Mouse (Mus musculus) forebrain, embryonic 11.5 days (tissue): ENCODE results near the gene Slc39a11. TPM values are rescaled to one million over a fixed set of nuclear protein-coding genes. Genes with fewer than 3 reads are reported as not detected.

Experiments used
- ATAC-seq: fragments of 200-750 bp; cut with Nextera tagmentation; replicated peaks from 2 replicates; pipeline ENCODE4 v1.8.0; 2017; ENCODE audit warnings: moderate TSS enrichment; ENCODE audit not compliant: low FRiP score
- DNase-seq: peaks from one replicate; pipeline ENCODE4 v3.0.0-alpha.2; 2017; ENCODE audit warnings: low spot score
- H3K27ac ChIP-seq: fragments of 300-500 bp; sonication (generic); 2 replicates; pipeline ENCODE4 v1.5.1; 2014; ENCODE audit warnings: low read depth, low read length
- H3K27me3 ChIP-seq: fragments of 300-500 bp; sonication (generic); 2 replicates; pipeline ENCODE4 v1.6.1; 2014; ENCODE audit warnings: mild to moderate bottlenecking, low read length, mixed read lengths; ENCODE audit not compliant: control insufficient read depth, insufficient read depth
- H3K36me3 ChIP-seq: fragments of 300-500 bp; sonication (generic); 2 replicates; pipeline ENCODE4 v1.6.1; 2014; ENCODE audit warnings: mild to moderate bottlenecking, low read length, moderate library complexity, mixed read lengths; ENCODE audit not compliant: control insufficient read depth, insufficient read depth
- H3K4me1 ChIP-seq: fragments of 300-500 bp; sonication (generic); replicated peaks from 2 replicates; pipeline ENCODE4 v1.6.1; 2014; ENCODE audit warnings: low read length, mixed read lengths; ENCODE audit not compliant: control insufficient read depth, insufficient read depth
- H3K4me2 ChIP-seq: fragments of 300-500 bp; sonication (generic); 2 replicates; pipeline ENCODE4 v1.6.1; 2014; ENCODE audit warnings: low read depth, mild to moderate bottlenecking, low read length, moderate library complexity, mixed read lengths; ENCODE audit not compliant: severe bottlenecking
- H3K4me3 ChIP-seq: fragments of 300-500 bp; sonication (generic); 2 replicates; pipeline ENCODE4 v1.5.1; 2014; ENCODE audit warnings: low read depth, low read length
- H3K9ac ChIP-seq: fragments of 300-500 bp; sonication (generic); 2 replicates; pipeline ENCODE4 v1.6.1; 2014; ENCODE audit warnings: low read length
- H3K9me3 ChIP-seq: fragments of 300-500 bp; sonication (generic); 2 replicates; pipeline ENCODE4 v1.6.1; 2016; ENCODE audit warnings: low read length, mixed read lengths; ENCODE audit not compliant: control insufficient read depth
- WGBS: fragments of 180-500 bp; shearing (Covaris S2); extraction: QIAGEN DNeasy Blood & Tissue Kit; methylation state at CpG from one replicate; pipeline ENCODE4 v1.1.7; 2014; 5-methylcytosine and 5-hydroxymethylcytosine counted together
- polyA plus RNA-seq: library from polyadenylated mRNA; unstranded; fragments of >200 nt; fragmentation: Nextera tagmentation; extraction: Ambion mirVana; gene quantifications from 2 replicates; pipeline ENCODE4 v1.2.1, GENCODE M21; 2014

Slc39a11 gene
- polyA plus RNA-seq, 1 experiment from 2014 or later: 20.6 TPM

GRCm38 (mm10) chr11:113621001-113621400, 28.9 kb downstream of the Slc39a11 start:
- H3K4me2 ChIP-seq: no peak overlapping the region
- no peak overlapping the region for H3K4me3 ChIP-seq
- WGBS: 33% methylated on average over 2 of the region's 2 CpGs
- peaks cover 33% of the 10 kb centered on the region for H3K27me3 ChIP-seq
- DNase-seq (peak; percentile 47), ATAC-seq (no peak)
- no peak overlapping the region for H3K27ac ChIP-seq
- no peak overlapping the region for H3K9ac ChIP-seq
- H3K4me1 ChIP-seq: peaks cover 24% of the 10 kb centered on the region
- H3K36me3 ChIP-seq: no peaks in the 10 kb centered on the region
- H3K9me3 ChIP-seq: no peaks in the 10 kb centered on the region

- H3K27me3 ChIP-seq: peaks cover 33% of the 10 kb centered on the region
Observed at GRCm38 (mm10) chr11:113619420-113620080, 30.3 kb downstream of the Slc39a11 start.

GRCm38 (mm10) chr11:113618672-113619419, 31.0 kb downstream of the Slc39a11 start, which contains the start of gene Sstr2:
Sstr2 (plus strand) TSS chr11:113619342.
- Histone ChIP-seq H3K36me3 (no peaks in the 10 kb centered on the region), H3K4me1 (peaks cover 24% of the 10 kb centered on the region), H3K9me3 (no peaks in the 10 kb centered on the region), H3K4me3 (peak within 1 kb of the TSS; percentile 46), H3K27me3 (peaks cover 33% of the 10 kb centered on the region), H3K4me2 (peak within 1 kb of the TSS; percentile 98), H3K27ac (no peak within 1 kb of the TSS), H3K9ac (peak within 1 kb of the TSS; percentile 59)
- DNase-seq (peak; percentile 87), ATAC-seq (peak; percentile 71)
- under 1% methylated on average over 54 of the region's 54 CpGs for WGBS

More at GRCm38 (mm10) chr11:113619420-113620080, 30.3 kb downstream of the Slc39a11 start:
- no peak; the same call in 1 of the 2 replicates for ATAC-seq
- H3K4me2 ChIP-seq: peak overlapping the region; percentile 98
- no peak for DNase-seq
- H3K36me3 ChIP-seq: no peaks in the 10 kb centered on the region
- WGBS: 1% methylated on average over 31 of the region's 31 CpGs
- H3K9me3 ChIP-seq: no peaks in the 10 kb centered on the region
- H3K9ac ChIP-seq: peak overlapping the region; percentile 59
- H3K27ac ChIP-seq: no peak overlapping the region
- peaks cover 24% of the 10 kb centered on the region for H3K4me1 ChIP-seq
- H3K4me3 ChIP-seq: peak overlapping the region; percentile 46

- Histone ChIP-seq H3K9ac (no peak overlapping the region; the same call in 1 of the 2 replicates), H3K27ac (no peak overlapping the region), H3K4me2 (peak overlapping the region; percentile 98), H3K4me3 (peak overlapping the region; percentile 46), H3K9me3 (no peaks in the 10 kb centered on the region), H3K36me3 (no peaks in the 10 kb centered on the region), H3K27me3 (peaks cover 33% of the 10 kb centered on the region), H3K4me1 (peaks cover 24% of the 10 kb centered on the region)
- no peak for ATAC-seq
- 27% methylated on average over 4 of the region's 4 CpGs for WGBS
- DNase-seq: no peak
Observed at GRCm38 (mm10) chr11:113618303-113618671, 31.6 kb downstream of the Slc39a11 start.

GRCm38 (mm10) chr11:113617132-113617911, 32.6 kb downstream of the Slc39a11 start:
- peak; percentile 83 for DNase-seq
- WGBS: 39% methylated on average over 14 of the region's 14 CpGs
- peaks cover 33% of the 10 kb centered on the region for H3K27me3 ChIP-seq
- ATAC-seq: no peak
- no peak overlapping the region for H3K4me2 ChIP-seq
- no peak overlapping the region for H3K4me3 ChIP-seq
- no peak overlapping the region for H3K9ac ChIP-seq
- H3K36me3 ChIP-seq: no peaks in the 10 kb centered on the region
- peaks cover 24% of the 10 kb centered on the region for H3K4me1 ChIP-seq
- no peaks in the 10 kb centered on the region for H3K9me3 ChIP-seq
- no peak overlapping the region for H3K27ac ChIP-seq

DNA sequence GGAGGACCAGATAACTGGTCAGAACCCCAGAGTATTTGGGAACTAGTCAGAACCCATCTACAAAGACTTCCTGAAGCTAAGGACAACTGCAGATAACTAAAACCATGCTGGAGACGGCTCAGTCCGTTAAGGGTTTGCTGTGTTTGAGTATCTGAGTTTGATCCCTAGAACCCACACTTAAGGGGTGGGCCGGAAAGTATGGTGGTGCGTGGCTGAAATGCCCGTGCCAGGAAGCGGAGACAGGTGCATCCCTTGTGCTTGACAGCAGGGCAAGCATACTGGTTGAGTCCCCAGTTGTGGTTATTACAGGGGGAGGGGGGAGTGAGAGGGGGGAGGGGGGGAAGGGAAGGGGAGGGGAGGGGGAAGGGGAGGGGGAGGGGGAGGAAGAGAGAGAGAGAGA, 35.4 kb downstream of the Slc39a11 start:
- no peak overlapping the region for H3K4me2 ChIP-seq
- no peak overlapping the region for H3K9ac ChIP-seq
- peaks cover 16% of the 10 kb centered on the region for H3K27me3 ChIP-seq
- H3K9me3 ChIP-seq: no peaks in the 10 kb centered on the region
- ATAC-seq: no peak
- peak; percentile 46 for DNase-seq
- 89% methylated on average over 6 of the region's 6 CpGs for WGBS
- H3K36me3 ChIP-seq: no peaks in the 10 kb centered on the region
- no peak overlapping the region for H3K27ac ChIP-seq
- H3K4me3 ChIP-seq: no peak overlapping the region
- H3K4me1 ChIP-seq: peaks cover 15% of the 10 kb centered on the region

DNA sequence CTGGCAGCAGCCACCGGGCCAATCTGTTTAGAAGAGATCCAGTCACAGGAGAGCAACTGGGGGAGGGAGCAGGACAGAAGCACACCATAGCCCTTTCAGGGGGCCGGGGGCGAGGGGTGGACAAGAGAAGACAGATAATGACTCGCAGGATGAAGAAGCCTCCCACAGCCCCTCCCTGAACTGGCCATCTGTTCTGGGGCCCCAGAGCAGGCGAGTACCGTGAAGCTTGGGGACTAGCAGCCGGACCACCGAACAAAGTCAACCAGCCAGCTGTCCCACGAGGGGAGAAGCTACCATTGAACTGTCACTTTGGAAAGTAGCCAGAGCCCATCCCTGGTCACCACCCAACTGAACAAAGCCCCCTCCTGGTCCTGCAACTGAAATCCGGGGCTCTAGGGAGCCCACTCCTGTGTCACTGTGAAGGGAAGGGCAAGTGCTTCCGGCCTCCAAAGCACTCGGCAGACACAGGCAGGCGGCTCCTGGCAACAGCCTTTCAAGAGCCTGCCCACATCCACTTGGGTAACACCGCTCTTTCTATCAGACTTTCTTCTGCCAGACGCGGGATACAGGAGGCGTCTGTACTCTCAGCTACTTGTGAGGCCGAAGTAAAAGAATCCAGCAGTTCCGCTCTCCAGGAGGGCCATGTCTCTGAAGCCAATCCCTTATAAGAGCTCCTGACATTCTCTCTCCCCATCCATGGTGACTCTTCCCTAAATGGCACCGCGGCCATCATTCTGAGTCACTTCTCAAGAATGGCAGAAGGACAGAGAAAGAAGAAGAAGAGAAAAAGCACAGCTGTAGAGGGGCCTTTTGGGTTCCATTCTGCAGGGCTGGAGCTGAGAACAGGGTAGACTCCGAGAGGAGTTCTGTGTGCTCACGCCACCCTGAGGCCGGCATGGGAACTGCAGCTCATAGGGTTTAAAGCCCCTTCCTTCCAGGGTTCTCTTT, 37.9 kb downstream of the Slc39a11 start:
- Histone ChIP-seq H3K27ac (peak overlapping the region; percentile 25), H3K36me3 (no peaks in the 10 kb centered on the region), H3K4me1 (no peaks in the 10 kb centered on the region), H3K4me2 (no peak overlapping the region), H3K4me3 (no peak overlapping the region), H3K9me3 (no peaks in the 10 kb centered on the region), H3K9ac (0 out of 2 replicates have a peak overlapping the region, but pooled peaks have one; percentile 21), H3K27me3 (no peaks in the 10 kb centered on the region)
- WGBS: 31% methylated on average over 24 of the region's 24 CpGs
- DNase-seq: peak; percentile 82
- peak; percentile 46 for ATAC-seq
